Mouse (Mus musculus): ENCODE measurements around the gene Msmp. TPM values are rescaled to one million over a fixed set of nuclear protein-coding genes. Genes with fewer than 3 reads are reported as not detected.
"Not testable (repeated sequence)": the region's sequence is repeated elsewhere in the genome, so short reads cannot be mapped to it uniquely, and the experiment has no call there.

Gene Msmp
- polyA plus RNA-seq, 1 experiment from 2014 or later, result 0.63 TPM

- WGBS, result 54% methylated on average over 6 of the region's 6 CpGs
- H3K27me3 ChIP-seq (ENCODE audit: control insufficient read depth, insufficient read depth, low read length), result no peaks in the 10 kb centered on the region
- no peak overlapping the region for H3K4me3 ChIP-seq (ENCODE audit: low read depth, low read length)
- peaks cover 4% of the 10 kb centered on the region; the same call in 1 of the 2 replicates for H3K36me3 ChIP-seq (ENCODE audit: control insufficient read depth, insufficient read depth, low read length)
- H3K9me3 ChIP-seq (ENCODE audit: control insufficient read depth, low read length), result no peaks in the 10 kb centered on the region
- DNase-seq (ENCODE audit: low spot score, missing footprints) (no peak), ATAC-seq (ENCODE audit: low FRiP score) (no peak)
- H3K27ac ChIP-seq (ENCODE audit: low read depth, low read length), result no peak overlapping the region
- H3K9ac ChIP-seq (ENCODE audit: low read length), result no peak overlapping the region
- H3K4me2 ChIP-seq, result peak overlapping the region; percentile 11; the same call in 1 of the 2 replicates
- H3K4me1 ChIP-seq (ENCODE audit: control insufficient read depth, insufficient read depth, low read length), result peaks cover 33% of the 10 kb centered on the region
Observed at GRCm38 (mm10) chr4:43560243-43560611, 24.1 kb downstream of the Msmp start.

- no peak overlapping the region for H3K9ac ChIP-seq (ENCODE audit: low read length)
- H3K9me3 ChIP-seq (ENCODE audit: control insufficient read depth, low read length), result no peaks in the 10 kb centered on the region
- ATAC-seq (ENCODE audit: low FRiP score), result no peak
- H3K36me3 ChIP-seq (ENCODE audit: control insufficient read depth, insufficient read depth, low read length), result peaks cover 6% of the 10 kb centered on the region; the same call in 1 of the 2 replicates
- 83% methylated on average over 13 of the region's 13 CpGs for WGBS
- H3K27me3 ChIP-seq (ENCODE audit: control insufficient read depth, insufficient read depth, low read length), result no peaks in the 10 kb centered on the region
- no peak overlapping the region for H3K27ac ChIP-seq (ENCODE audit: low read depth, low read length)
- peaks cover 33% of the 10 kb centered on the region for H3K4me1 ChIP-seq (ENCODE audit: control insufficient read depth, insufficient read depth, low read length)
- peak overlapping the region; percentile 11; the same call in 1 of the 2 replicates for H3K4me2 ChIP-seq
- no peak overlapping the region for H3K4me3 ChIP-seq (ENCODE audit: low read depth, low read length)
- DNase-seq (ENCODE audit: low spot score, missing footprints), result no peak
Observed at GRCm38 (mm10) chr4:43559519-43560242, 24.6 kb downstream of the Msmp start.

GRCm38 (mm10) chr4:43558631-43559356 lies 25.5 kb downstream of the Msmp start:
- DNase-seq (ENCODE audit: low spot score, missing footprints), result peak; percentile 89
- Histone ChIP-seq H3K4me1 (ENCODE audit: control insufficient read depth, insufficient read depth, low read length) (peaks cover 33% of the 10 kb centered on the region), H3K9ac (ENCODE audit: low read length) (no peak overlapping the region)

GRCm38 (mm10) chr4:43558028-43558630 lies 26.2 kb downstream of the Msmp start:
- no peak for DNase-seq (ENCODE audit: low spot score, missing footprints)
- H3K9ac ChIP-seq (ENCODE audit: low read length), result no peak overlapping the region
- no peak overlapping the region for H3K27ac ChIP-seq (ENCODE audit: low read depth, low read length)

More at GRCm38 (mm10) chr4:43558631-43559356, 25.5 kb downstream of the Msmp start:
- Histone ChIP-seq H3K36me3 (ENCODE audit: control insufficient read depth, insufficient read depth, low read length) (peaks cover 8% of the 10 kb centered on the region; the same call in 1 of the 2 replicates), H3K9me3 (ENCODE audit: control insufficient read depth, low read length) (no peaks in the 10 kb centered on the region), H3K27ac (ENCODE audit: low read depth, low read length) (no peak overlapping the region), H3K27me3 (ENCODE audit: control insufficient read depth, insufficient read depth, low read length) (no peaks in the 10 kb centered on the region), H3K4me3 (ENCODE audit: low read depth, low read length) (no peak overlapping the region), H3K4me2 (peak overlapping the region; percentile 19; the same call in 1 of the 2 replicates)
- WGBS, result 39% methylated on average over 13 of the region's 13 CpGs
- ATAC-seq (ENCODE audit: low FRiP score), result no peak

GRCm38 (mm10) chr4:43555926-43556325 lies 28.4 kb downstream of the Msmp start:
- no peak for ATAC-seq (ENCODE audit: low FRiP score)
- H3K4me2 ChIP-seq, result no peak overlapping the region
- H3K27ac ChIP-seq (ENCODE audit: low read depth, low read length), result no peak overlapping the region
- no peaks in the 10 kb centered on the region for H3K9me3 ChIP-seq (ENCODE audit: control insufficient read depth, low read length)
- 95% methylated on average over 7 of the region's 7 CpGs for WGBS
- peaks cover 19% of the 10 kb centered on the region for H3K4me1 ChIP-seq (ENCODE audit: control insufficient read depth, insufficient read depth, low read length)
- H3K27me3 ChIP-seq (ENCODE audit: control insufficient read depth, insufficient read depth, low read length), result no peaks in the 10 kb centered on the region
- H3K4me3 ChIP-seq (ENCODE audit: low read depth, low read length), result no peak overlapping the region
- no peak for DNase-seq (ENCODE audit: low spot score, missing footprints)
- H3K9ac ChIP-seq (ENCODE audit: low read length), result no peak overlapping the region
- H3K36me3 ChIP-seq (ENCODE audit: control insufficient read depth, insufficient read depth, low read length), result peaks cover 26% of the 10 kb centered on the region

More at GRCm38 (mm10) chr4:43558028-43558630, 26.2 kb downstream of the Msmp start:
- H3K4me3 ChIP-seq (ENCODE audit: low read depth, low read length), result no peak overlapping the region
- H3K4me2 ChIP-seq, result 0 out of 2 replicates have a peak overlapping the region, but pooled peaks have one; percentile 19
- WGBS, result 63% methylated on average over 5 of the region's 5 CpGs
- H3K9me3 ChIP-seq (ENCODE audit: control insufficient read depth, low read length), result no peaks in the 10 kb centered on the region
- H3K4me1 ChIP-seq (ENCODE audit: control insufficient read depth, insufficient read depth, low read length), result peaks cover 27% of the 10 kb centered on the region
- ATAC-seq (ENCODE audit: low FRiP score), result no peak
- peaks cover 14% of the 10 kb centered on the region; the same call in 1 of the 2 replicates for H3K36me3 ChIP-seq (ENCODE audit: control insufficient read depth, insufficient read depth, low read length)
- H3K27me3 ChIP-seq (ENCODE audit: control insufficient read depth, insufficient read depth, low read length), result no peaks in the 10 kb centered on the region

- no peak overlapping the region for H3K27ac ChIP-seq (ENCODE audit: low read depth, low read length)
- no peaks in the 10 kb centered on the region for H3K9me3 ChIP-seq (ENCODE audit: control insufficient read depth, low read length)
- no peak overlapping the region for H3K4me2 ChIP-seq
- ATAC-seq (ENCODE audit: low FRiP score), result no peak
- H3K27me3 ChIP-seq (ENCODE audit: control insufficient read depth, insufficient read depth, low read length), result no peaks in the 10 kb centered on the region
- DNase-seq (ENCODE audit: low spot score, missing footprints), result no peak
- H3K9ac ChIP-seq (ENCODE audit: low read length), result no peak overlapping the region
- peaks cover 8% of the 10 kb centered on the region for H3K4me1 ChIP-seq (ENCODE audit: control insufficient read depth, insufficient read depth, low read length)
- H3K36me3 ChIP-seq (ENCODE audit: control insufficient read depth, insufficient read depth, low read length), result peaks cover 41% of the 10 kb centered on the region
- no peak overlapping the region for H3K4me3 ChIP-seq (ENCODE audit: low read depth, low read length)
Observed at GRCm38 (mm10) chr4:43553891-43554290, 30.4 kb downstream of the Msmp start.

- no peak overlapping the region for H3K4me2 ChIP-seq
- 92% methylated on average over 5 of the region's 5 CpGs for WGBS
Observed at GRCm38 (mm10) chr4:43552437-43552836, 31.9 kb downstream of the Msmp start.

GRCm38 (mm10) chr4:43551854-43552253 lies 32.4 kb downstream of the Msmp start:
- 92% methylated on average over 6 of the region's 6 CpGs for WGBS
- not testable (repeated sequence) for H3K4me3 ChIP-seq (ENCODE audit: low read depth, low read length); H3K4me2 ChIP-seq; H3K4me1 ChIP-seq (ENCODE audit: control insufficient read depth, insufficient read depth, low read length); DNase-seq (ENCODE audit: low spot score, missing footprints); H3K27me3 ChIP-seq (ENCODE audit: control insufficient read depth, insufficient read depth, low read length); ATAC-seq (ENCODE audit: low FRiP score); H3K27ac ChIP-seq (ENCODE audit: low read depth, low read length); H3K9me3 ChIP-seq (ENCODE audit: control insufficient read depth, low read length); H3K9ac ChIP-seq (ENCODE audit: low read length)
- peaks cover 47% of the 10 kb centered on the region for H3K36me3 ChIP-seq (ENCODE audit: control insufficient read depth, insufficient read depth, low read length)

More at GRCm38 (mm10) chr4:43552437-43552836, 31.9 kb downstream of the Msmp start:
- no peaks in the 10 kb centered on the region; the same call in 1 of the 2 replicates for H3K4me1 ChIP-seq (ENCODE audit: control insufficient read depth, insufficient read depth, low read length)
- ATAC-seq (ENCODE audit: low FRiP score), result no peak
- peaks cover 42% of the 10 kb centered on the region for H3K36me3 ChIP-seq (ENCODE audit: control insufficient read depth, insufficient read depth, low read length)
- no peak overlapping the region for H3K4me3 ChIP-seq (ENCODE audit: low read depth, low read length)
- no peaks in the 10 kb centered on the region for H3K9me3 ChIP-seq (ENCODE audit: control insufficient read depth, low read length)
- no peak for DNase-seq (ENCODE audit: low spot score, missing footprints)
- no peak overlapping the region for H3K27ac ChIP-seq (ENCODE audit: low read depth, low read length)
- H3K27me3 ChIP-seq (ENCODE audit: control insufficient read depth, insufficient read depth, low read length), result no peaks in the 10 kb centered on the region
- H3K9ac ChIP-seq (ENCODE audit: low read length), result no peak overlapping the region
